Mouse (Mus musculus): ENCODE data around the gene Tsg101.
"Not testable (repeated sequence)": the region's sequence is repeated elsewhere in the genome, so short reads cannot be mapped to it uniquely, and the experiment has no call there.

The Tsg101 gene

DNA sequence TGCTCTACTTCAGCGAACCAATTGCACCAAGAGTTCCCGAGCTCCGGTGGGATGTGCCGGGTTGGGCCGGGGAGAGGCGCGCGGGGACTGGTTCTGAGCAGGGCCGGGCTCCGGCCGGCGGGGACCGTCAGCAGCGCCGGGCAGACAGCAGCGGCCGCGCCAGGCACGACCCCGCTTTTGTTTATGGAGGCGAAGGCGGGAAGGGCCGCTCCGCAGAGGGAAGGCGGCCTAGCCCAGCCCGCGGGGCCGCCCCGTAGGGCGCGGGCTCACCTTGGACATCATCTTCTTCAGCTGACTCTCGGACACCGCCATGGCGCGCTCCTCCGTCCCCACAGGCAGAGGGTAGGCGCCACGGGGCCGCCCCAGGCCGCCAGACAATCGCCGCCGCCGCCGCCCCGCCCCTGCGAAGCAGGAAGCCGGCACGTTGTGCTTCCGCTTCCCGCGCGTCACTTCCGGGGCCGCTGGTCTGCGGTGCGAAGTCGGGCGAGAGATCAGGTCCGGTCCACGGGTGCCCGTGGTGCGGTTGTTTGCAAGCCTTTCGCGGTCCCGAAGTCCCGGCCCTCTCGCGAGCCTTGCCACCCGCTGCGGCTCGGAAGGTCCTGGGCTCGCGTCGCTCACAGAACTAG, at the start of gene Tsg101:
TSS of gene Tsg101 (minus strand) at position 419 of the 626 bp plus-strand sequence.
- DNase-seq: peak; percentile 94 to 95

DNA sequence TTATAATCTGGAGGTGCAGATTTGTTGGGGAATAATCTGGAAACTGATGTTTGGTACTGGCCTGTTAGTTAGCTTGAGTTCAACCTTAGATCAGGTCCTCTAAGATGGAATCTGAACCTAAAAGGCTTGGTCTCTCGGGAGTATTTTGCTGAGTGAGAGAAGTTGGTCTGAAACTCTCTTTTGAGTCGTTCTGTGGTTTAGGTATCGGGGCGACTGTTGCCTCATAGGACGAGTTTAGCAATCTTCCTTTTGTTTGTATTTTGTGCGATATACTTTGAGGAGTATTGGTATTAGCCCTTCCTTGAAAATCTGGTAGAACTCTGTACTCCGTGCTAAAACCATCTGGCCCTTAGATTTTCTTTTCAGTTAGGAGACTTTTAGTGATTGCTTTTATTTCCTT, 44.3 kb upstream of the Tsg101 start:
- DNase-seq: no peak

DNA sequence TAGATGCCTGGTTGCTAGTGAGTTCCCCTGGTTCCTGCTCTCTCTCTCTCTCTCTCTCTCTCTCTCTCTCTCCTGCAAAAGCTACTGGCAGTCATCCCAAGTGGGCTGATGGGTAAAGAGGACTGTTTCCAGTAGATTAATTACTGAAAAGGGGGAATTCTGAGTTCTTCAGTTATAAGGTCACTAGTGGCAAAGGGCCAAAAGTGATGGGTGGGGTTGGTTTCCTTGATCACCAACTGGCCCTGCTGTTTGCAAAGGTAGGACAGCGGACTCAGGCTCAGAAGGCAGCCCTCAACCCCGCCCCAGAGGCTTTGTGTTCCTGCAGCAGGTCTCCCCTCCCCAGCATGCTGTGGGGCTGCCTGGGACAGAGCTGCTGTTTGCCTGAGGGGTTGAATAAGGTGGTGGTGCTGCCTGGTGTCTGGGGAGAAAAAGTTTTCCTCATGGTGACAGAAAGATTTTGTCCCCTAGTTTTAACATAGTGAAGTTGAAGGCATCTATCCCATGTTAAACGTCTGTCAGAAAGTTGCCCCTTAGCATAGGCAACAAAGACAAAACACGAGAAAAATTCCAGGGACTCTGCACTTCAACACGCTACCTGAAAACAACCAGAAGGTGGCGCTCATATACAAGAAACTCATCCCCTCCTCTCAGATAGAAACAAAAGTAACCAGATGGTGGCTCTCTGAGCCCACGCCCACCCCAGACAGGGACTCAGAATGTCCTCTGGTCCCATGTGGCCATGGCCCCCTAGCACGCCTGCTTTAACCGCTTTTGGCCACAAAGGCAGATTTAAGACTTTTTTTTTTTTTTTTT, 43.2 kb upstream of the Tsg101 start:
- DNase-seq: peak; percentile 75 to 81

DNA sequence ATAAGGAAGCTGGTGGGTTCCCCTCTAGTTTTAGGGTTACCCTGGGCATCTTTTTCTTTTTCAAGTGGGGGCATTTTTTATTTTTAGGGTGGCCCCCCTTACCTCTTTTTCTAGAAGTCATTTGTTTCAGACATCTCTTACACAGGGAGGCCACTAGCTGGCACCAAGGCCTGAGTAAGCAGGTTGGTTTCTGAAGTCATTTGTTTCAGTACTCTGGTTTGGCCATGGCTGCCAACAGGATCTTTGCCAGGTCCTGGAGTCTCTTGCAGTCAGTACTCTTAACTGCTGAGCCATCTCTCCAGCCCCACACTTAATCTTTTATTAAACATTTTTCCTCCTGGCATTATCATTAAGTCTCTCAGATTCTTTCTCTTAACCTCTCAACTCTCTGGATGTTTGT, 42.4 kb upstream of the Tsg101 start:
- DNase-seq: peak in 1 of 2 experiments; percentile 30

DNA sequence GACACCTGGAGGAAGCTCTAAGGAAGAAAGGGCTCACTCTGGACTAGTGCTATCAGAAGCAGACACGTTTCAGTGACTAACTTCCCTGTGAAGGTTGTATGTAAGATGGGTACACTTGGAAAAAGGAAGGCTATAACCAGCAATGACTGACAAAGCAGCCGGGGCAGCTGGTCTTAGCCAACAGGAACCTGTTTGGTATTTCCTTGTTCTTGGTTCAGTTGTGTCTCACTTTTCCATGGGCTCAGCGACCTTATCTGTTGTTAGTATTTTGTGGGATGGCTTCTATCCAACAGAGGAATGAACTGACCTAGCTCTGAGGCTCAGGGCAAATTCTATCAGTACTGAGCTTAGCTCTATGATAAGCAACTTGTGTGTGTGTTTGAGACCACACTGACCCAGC, 41.2 kb upstream of the Tsg101 start:
- no peak for DNase-seq

DNA sequence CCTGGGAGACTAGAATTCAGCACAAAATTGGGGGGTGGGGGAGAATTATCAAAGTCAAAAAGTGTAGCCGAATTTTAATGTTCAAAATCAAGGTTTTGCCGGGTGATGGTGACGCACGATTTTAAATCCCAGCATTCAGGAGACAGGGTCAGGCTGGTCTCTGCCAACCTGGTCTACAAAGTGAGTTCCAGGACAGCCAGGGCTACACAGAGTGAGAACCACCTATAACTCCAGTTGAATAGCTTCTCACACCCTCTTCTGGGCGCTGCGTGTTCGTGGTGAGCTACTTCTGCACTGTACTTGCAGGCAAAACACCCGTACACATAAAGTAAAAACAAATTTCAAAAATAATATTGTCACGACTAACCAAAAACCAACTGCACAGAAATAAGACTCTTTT, 39.1 kb upstream of the Tsg101 start:
- DNase-seq: no peak

DNA sequence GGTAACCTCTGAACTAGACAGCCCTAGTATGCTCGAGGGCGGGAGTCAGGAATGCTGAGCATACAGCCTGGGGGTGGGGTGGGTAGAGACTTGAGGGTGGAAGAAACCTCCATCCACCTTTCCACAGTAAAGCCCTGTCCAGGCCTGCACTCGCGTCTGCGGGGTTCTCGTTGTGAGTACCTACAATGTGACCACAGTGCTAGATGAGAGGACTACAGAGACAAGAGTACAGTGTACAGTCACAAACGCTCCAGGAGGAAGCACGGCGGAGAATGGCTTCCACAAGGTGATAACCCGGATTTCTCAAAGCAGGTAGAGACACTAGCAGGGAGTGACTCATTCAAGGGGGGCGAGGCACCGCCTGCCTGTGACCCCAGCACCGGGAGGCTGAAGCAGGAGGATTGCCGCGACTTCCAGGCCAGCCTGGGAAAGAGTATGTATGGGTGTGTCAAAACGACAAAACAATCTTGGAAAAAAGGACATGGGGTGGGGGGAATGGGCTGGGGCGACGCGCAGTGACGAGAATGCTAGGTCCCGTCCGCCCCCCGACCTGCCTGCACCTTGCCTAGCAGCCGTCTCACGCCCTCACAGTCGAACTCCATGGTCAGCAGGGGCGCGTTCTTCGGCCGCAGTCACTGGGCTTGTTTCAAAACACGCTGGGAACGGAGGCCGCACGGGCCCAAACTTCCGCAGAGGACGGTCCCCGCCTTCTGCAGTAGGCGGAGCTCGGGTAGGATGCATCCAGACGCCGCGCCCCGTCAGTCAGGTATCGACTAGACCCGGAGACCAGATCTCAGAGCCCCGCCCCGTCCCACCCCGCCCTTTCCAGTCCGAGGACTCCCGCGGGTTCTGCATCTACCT, 38.3 kb upstream of the Tsg101 start, which contains the start of gene Uevld:
TSS of gene Uevld (minus strand) at position 697 of the 861 bp plus-strand sequence.
- peak; percentile 96 for DNase-seq

DNA sequence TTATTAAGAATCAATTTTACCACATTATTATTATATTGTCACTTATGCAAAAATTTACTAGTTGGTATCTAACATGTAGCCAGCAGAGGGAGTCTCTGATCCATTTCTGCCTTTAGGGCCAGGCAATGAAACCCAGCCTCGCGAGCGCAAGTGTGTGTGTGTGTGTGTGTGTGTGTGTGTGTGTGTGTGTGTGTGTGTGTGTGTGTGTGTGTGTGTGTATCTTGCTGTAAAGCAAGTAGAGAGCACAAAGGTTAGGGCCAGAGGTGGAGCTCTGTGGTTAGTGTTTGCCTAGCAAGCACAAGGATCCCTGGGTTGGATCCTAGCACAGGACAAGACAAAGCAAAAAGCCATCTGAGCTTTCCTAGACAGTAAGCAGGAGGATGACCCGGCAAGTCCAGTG, 16.1 kb upstream of the Tsg101 start:
- DNase-seq: peak; percentile 27 to 48

DNA sequence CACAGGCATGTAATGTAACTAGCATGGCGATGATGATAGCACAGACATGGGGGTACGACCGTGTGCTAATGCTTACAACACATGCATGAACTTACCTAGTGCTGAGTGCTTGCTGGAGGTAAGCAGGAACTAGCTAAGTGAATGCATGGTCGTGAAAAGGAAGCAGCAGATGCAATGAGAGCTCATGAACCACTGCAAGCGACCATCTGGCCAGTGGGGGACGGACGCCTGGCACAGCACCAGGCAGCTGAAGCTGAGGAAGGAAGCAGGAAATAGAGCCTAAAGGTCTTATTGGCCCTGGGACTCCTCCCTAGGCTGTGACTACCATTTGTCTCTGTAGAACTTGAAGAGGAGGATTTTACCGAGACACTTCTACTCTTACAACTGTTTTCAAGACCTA, 15.0 kb upstream of the Tsg101 start:
- peak in 1 of 2 experiments; percentile 55 for DNase-seq

DNA sequence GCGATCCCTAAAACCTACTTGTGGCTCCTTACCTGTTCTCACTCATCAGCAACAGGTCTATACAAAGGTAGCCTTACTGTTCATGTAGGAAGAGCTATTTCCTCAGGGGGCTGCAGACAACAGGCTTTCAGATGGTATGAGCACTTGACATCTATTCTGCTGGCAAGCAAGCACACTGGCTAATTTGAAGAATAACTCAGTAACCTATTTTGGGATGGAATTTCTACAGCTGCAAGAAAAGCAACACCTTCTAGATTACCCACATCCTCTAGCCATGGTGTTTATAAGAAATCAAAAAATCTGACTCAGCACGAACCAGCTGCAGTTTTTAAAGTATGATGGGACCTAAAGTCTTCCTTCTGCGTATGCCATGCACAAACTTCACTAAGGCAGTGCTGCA, 11.6 kb upstream of the Tsg101 start:
- DNase-seq: no peak

DNA sequence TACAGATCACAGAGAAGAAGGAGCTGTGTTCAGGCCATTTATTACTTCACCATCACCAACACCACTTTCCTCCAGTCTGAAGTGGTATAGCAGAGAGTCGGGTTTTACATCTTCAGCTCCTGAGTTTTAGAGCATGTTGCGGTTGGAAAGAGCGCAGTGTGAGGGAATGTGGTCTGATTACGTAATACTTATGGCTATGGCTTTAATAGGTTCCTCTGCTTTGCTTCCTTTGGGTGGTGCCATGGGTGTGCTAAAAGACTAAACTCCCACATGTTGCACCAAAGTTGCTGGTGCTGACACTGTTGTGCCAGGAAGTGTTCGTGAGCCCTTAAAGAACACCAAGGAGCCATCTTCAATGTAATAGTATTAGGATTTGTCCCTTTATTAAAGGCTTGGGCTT, 8.5 kb upstream of the Tsg101 start:
- no peak for DNase-seq

DNA sequence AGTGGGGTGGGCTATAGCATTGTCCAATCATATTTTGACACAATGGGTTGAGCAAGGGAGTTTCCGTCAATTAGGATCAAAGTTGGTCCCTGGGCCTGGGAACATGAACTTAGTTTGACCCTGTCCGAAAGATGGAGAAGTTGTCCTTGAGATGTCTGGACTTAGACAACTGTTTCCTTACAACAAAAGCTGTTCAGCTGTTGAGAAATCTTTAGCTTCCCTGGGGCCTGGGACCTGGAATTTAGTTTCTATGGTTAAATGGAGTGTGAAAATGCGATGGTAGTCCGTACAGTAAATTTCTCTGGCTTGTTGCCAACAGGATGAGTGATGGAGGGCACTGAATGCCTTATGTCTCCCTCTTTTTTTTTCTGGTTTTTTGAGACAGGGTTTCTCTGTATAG, 2.3 kb upstream of the Tsg101 start:
- no peak for DNase-seq

DNA sequence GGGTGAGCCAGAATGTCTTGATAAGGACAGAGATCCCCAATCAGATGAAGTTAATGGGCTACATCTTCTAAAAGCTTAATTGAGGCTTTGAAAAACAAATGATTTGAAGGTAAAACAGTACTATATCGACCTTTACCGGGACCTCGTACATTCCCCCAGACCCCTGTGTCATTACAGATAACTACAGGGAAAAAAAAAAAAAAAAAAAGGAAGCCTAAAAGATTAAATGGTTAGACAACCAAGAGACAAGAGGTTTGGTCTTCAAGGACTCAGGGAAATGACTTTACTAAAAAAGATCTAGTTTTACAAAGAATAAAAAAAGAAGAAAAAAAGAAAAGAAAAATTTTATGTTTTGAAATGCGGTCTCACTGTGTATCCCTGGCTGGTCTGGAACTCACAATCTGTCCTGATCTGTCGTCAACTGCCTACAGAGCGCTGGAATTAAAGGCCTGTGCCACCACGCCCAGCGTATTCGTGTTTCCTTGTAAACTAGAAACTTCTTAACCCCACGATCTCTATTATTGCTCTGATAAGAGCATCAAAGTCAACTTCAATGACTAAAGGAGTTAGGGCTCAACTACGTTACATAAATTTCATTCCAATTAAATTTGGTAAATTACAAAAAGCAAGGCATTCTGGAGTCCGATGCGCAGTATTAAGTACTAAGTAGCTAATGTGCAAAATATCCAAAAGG, 944 bp downstream of the Tsg101 start:
- DNase-seq: no peak

DNA sequence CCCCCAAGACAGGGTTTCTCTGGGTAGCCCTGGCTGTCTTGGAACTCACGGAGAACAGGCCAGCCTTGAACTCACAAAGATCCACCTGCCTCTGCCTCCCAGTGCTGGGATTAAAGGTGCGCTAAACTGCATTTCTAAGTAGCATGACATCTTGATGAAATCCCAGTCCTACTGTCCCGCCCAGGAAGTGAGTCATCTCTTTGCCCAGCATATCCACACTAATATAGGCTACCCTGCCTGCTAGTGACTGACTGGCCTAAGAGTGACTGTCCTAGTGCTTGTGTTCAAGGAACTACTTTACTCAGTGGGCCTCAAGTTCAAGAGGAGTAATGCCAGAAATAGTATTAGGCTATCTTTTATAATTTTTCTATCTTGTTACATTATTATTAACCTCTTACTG, 3.4 kb downstream of the Tsg101 start:
- DNase-seq: no peak

DNA sequence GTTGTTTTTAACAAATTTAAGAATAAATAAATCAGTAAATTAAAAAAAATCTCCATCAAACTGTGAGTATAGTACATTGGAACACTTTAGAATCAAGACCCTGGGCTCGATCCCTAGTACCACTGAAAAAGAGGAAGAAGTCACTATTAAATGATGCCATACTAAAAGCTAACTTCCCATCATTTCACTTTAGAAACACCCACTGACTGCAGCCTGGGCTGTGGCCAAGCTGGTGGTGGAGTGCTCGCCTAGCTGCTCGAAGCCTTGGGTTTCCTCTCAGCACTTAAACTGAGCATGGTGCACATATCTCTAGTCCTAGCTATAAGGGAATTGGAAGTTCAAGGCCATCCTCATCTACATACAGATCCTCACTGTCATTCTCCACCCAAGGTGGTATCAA, 8.5 kb downstream of the Tsg101 start:
- no peak for DNase-seq

DNA sequence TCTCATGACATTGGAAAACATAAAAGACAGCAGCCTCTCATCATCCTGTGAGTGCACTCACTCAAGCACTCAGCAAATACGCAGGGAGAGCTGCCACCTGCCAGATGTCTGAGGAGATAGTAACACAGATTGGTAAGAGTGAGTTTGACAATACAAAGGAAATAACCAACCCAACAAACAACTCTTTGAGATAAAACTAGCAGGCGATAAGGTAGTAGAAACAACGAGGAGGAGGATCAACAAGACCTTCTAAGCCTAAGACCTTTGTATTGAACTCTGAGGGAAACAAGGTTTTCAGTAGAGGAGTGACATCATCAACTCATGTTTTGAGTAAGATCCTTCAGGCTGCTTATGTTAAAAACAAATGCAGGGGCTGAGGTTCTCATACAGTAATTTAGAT, 20.4 kb downstream of the Tsg101 start:
- DNase-seq: no peak

DNA sequence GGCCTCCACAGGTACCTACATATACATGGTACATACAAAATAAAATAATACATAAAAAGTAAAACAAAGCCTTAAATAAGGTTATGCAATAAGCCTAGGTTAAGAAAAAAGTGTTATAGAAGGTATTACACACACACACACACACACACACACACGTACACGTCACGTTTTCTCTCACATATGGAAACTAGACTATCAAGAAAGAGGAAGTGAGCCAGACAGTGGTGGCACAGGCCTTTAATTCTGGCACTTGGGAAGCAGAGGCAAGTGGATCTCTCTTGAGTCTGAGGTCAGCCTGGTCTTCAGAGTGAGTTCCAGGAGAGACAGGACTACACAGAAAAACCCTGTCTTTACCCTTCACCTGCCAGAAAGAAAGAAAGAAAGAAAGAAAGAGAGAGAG, 24.3 kb downstream of the Tsg101 start:
- no peak for DNase-seq

DNA sequence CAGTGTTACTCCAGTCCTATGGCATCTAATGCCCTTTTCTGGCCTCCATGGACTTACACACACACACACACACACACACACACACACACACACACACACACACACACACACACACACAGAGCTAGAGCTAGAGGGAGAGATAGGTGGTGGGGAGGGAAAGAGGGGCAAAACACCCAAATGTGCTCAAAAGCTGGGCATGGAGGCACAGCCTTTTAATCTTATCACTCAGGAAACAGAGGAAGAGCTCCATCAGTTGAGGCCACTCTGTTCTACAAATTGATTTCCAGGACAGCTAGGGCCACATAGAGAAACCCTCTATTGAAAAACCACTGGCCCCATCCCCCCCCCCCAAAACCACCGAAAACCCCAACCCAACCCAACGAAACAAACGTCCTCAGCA, 36.5 kb downstream of the Tsg101 start:
- no peak for DNase-seq

DNA sequence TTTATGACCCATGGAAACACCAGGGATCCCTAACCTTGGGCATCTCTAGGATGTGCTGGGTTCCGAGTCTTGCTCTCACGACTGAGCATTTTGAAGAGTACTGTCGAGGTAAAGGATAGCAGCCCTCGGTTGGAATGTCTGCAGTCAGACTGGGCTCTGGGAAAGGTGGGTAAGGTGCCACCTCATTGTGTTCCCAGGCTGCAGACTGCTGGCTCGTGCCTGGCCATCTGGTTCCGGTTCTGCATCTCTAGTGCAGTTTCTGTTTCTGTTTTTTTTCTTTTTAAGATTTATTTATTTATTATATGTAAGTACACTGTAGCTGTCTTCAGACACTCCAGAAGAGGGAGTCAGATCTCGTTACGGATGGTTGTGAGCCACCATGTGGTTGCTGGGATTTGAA, 37.8 kb downstream of the Tsg101 start:
- DNase-seq: not testable (repeated sequence)

DNA sequence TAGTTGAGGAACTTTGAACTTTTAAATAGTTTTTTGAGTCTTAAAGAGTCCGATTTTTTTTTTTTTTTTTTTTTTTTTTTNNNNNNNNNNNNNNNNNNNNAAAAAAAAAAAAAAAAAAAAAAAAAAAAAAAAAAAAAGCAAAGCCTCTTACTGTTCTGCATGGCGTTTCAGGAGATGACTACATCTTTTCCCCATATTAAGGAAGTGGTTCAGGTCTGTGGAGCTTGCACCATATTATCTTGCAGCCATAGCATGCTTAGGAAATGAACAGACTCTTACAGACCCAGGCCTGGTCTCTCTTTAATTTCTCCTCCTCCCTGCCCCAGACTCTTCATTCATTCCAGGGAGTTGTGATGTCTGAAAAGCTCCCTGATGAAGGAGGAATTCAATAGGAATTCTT, 38.8 kb downstream of the Tsg101 start:
- no peak for DNase-seq

DNA sequence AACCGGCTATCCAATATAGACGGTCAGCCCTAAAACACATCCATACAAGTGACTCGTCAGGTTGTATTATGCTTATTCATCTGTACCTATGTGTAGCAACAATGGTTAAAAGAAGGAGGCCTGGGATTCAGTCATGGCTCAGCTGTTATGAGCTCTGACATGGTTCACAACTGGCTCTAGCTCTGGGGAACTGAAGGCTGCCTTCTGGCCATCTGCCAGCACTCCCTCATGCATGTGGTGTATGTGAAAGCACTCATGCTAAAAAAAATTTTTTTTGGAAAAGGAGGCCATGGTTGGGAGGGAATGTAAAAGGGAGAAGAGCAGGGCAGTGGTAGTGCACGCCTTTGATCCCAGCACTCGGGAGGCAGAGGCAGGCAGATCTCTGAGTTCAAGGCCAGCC, 39.9 kb downstream of the Tsg101 start:
- no peak for DNase-seq

DNA sequence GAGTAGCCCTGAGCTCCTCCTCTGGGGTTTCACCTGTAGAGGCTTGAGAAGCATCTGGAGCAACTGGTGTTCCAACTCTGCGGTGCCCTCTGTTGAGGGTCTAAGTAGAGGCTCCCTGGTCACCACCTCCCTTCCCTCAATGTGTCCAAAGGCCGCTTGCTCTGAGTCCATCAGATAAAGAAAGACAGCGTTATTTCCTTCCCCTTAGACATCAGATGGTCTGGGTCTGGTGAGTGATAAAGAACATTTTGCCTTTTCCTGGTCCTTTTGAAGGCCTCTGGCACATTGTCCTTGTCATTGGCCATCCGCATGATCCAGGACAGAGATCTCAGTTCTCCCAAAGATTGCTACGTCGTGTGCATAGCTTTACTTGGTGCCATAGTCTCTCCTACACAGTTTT, 42.5 kb downstream of the Tsg101 start:
- DNase-seq: no peak

DNA sequence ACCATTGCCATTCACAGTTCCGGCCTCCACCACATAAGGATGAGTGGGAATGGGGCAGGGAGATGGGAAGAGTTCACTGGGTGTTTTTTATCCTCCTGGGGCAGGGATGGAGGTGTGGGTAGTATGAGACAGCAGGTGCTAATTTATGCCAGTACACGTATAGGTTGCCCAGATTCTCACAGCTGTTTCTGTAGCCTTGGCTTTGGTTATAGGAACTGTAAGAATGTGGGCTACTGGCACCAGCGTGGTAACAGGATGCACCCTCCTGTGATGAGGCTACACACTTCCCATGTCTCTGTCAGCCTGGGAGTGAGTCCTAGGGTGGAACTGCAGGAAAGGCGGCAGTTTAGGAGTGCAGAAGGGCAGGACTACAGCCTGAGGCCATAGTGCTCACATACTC, 42.9 kb downstream of the Tsg101 start:
- DNase-seq: no peak

All from lung, postnatal 4 days (tissue).